Mouse (Mus musculus) lung, postnatal 0 days (tissue): ENCODE data around the gene Lonp2. TPM values are rescaled to one million over a fixed set of nuclear protein-coding genes. Genes with fewer than 3 reads are reported as not detected.

Experiments
- ATAC-seq: fragments of 200-750 bp; cut with Nextera tagmentation; 2 replicates; pipeline ENCODE4 v1.8.0; 2017; ENCODE audit warnings: moderate library complexity
- DNase-seq: peaks from one replicate; pipeline ENCODE4 v3.0.0-alpha.2; 2016; ENCODE audit warnings: low spot score
- H3K27ac ChIP-seq: fragments of 300-500 bp; sonication (generic); 2 replicates; pipeline ENCODE4 v1.5.1; 2014; ENCODE audit warnings: antibody characterized with exemption, mild to moderate bottlenecking, low read length, mixed read lengths
- H3K27me3 ChIP-seq: fragments of 300-500 bp; sonication (generic); replicated peaks from 2 replicates; pipeline ENCODE4 v1.6.1; 2014; ENCODE audit warnings: low read length, mixed read lengths; ENCODE audit not compliant: insufficient read depth
- H3K36me3 ChIP-seq: fragments of 300-500 bp; sonication (generic); 2 replicates; pipeline ENCODE4 v1.6.1; 2014; ENCODE audit warnings: low read length, mixed read lengths; ENCODE audit not compliant: insufficient read depth
- H3K4me1 ChIP-seq: fragments of 300-500 bp; sonication (generic); 2 replicates; pipeline ENCODE4 v1.6.1; 2014; ENCODE audit warnings: antibody characterized with exemption, low read depth, low read length, mixed read lengths; ENCODE audit not compliant: insufficient read depth
- H3K4me2 ChIP-seq: fragments of 300-500 bp; sonication (generic); replicated peaks from 2 replicates; pipeline ENCODE4 v1.6.1; 2014; ENCODE audit warnings: low read depth, mild to moderate bottlenecking, low read length, moderate library complexity, mixed read lengths
- H3K4me3 ChIP-seq: fragments of 300-500 bp; sonication (generic); 2 replicates; pipeline ENCODE4 v1.5.1; 2014; ENCODE audit warnings: low read depth, low read length
- H3K9ac ChIP-seq: fragments of 300-500 bp; sonication (generic); replicated peaks from 2 replicates; pipeline ENCODE4 v1.6.1; 2014; ENCODE audit warnings: low read depth, mild to moderate bottlenecking
- H3K9me3 ChIP-seq: fragments of 300-500 bp; sonication (generic); 2 replicates; pipeline ENCODE4 v1.6.1; 2016; ENCODE audit warnings: low read length, mixed read lengths
- CTCF ChIP-seq: IDR thresholded peaks from 2 replicates; pipeline ENCODE4 v1.5.1; 2016; ENCODE audit warnings: antibody characterized with exemption, mild to moderate bottlenecking
- EP300 ChIP-seq: IDR thresholded peaks from 2 replicates; pipeline ENCODE4 v1.6.1; 2016; ENCODE audit warnings: antibody characterized with exemption, mild to moderate bottlenecking, control low read depth
- WGBS: fragments of 180-500 bp; shearing (Covaris S2); extraction: QIAGEN DNeasy Blood & Tissue Kit; methylation state at CpG from one replicate; pipeline ENCODE4 v1.1.7; 2014; 5-methylcytosine and 5-hydroxymethylcytosine counted together
- polyA plus RNA-seq: library from polyadenylated mRNA; unstranded; fragments of >200 nt; fragmentation: Nextera tagmentation; extraction: Ambion mirVana; gene quantifications from 2 replicates; pipeline ENCODE4 v1.2.1, GENCODE M21; 2015

Gene Lonp2
- polyA plus RNA-seq, 1 experiment from 2014 or later, result 37.9 TPM

GRCm38 (mm10) chr8:86594159-86594796 lies 29.6 kb upstream of the Lonp2 start:
- Histone ChIP-seq H3K9me3 (no peaks in the 10 kb centered on the region), H3K4me2 (no peak overlapping the region), H3K4me3 (no peak overlapping the region), H3K27me3 (no peaks in the 10 kb centered on the region), H3K36me3 (no peaks in the 10 kb centered on the region), H3K9ac (no peak overlapping the region), H3K27ac (no peak overlapping the region), H3K4me1 (no peaks in the 10 kb centered on the region)
- no peak for ATAC-seq
- WGBS, result 51% methylated on average over 3 of the region's 3 CpGs
- TF ChIP-seq EP300, result no peak
- no peak for TF ChIP-seq CTCF
- DNase-seq, result no peak

GRCm38 (mm10) chr8:86595671-86596070 lies 28.2 kb upstream of the Lonp2 start:
- Histone ChIP-seq H3K9ac (no peak overlapping the region), H3K9me3 (no peaks in the 10 kb centered on the region), H3K4me3 (no peak overlapping the region), H3K27ac (no peak overlapping the region), H3K36me3 (no peaks in the 10 kb centered on the region), H3K4me2 (no peak overlapping the region), H3K4me1 (no peaks in the 10 kb centered on the region), H3K27me3 (no peaks in the 10 kb centered on the region)
- TF ChIP-seq CTCF, result no peak
- no peak for TF ChIP-seq EP300
- no peak for ATAC-seq
- 71% methylated on average over 5 of the region's 5 CpGs for WGBS
- no peak for DNase-seq

GRCm38 (mm10) chr8:86597681-86598080 lies 26.2 kb upstream of the Lonp2 start:
- DNase-seq (no peak), ATAC-seq (no peak)
- Histone ChIP-seq H3K27ac (no peak overlapping the region), H3K4me3 (no peak overlapping the region), H3K36me3 (no peaks in the 10 kb centered on the region), H3K27me3 (no peaks in the 10 kb centered on the region), H3K9me3 (no peaks in the 10 kb centered on the region), H3K4me1 (no peaks in the 10 kb centered on the region), H3K9ac (no peak overlapping the region), H3K4me2 (no peak overlapping the region)
- no peak for TF ChIP-seq CTCF
- TF ChIP-seq EP300, result no peak
- 83% methylated on average over 7 of the region's 7 CpGs for WGBS

- H3K9me3 ChIP-seq, result no peaks in the 10 kb centered on the region
- DNase-seq, result peak; percentile 24
- ATAC-seq, result no peak
- TF ChIP-seq CTCF, result no peak
- no peak for TF ChIP-seq EP300
- WGBS, result 70% methylated on average over 6 of the region's 6 CpGs
- H3K4me2 ChIP-seq, result no peak overlapping the region
- H3K4me1 ChIP-seq, result no peaks in the 10 kb centered on the region
- H3K9ac ChIP-seq, result no peak overlapping the region
- H3K27ac ChIP-seq, result no peak overlapping the region
- H3K36me3 ChIP-seq, result no peaks in the 10 kb centered on the region
- H3K4me3 ChIP-seq, result no peak overlapping the region
- no peaks in the 10 kb centered on the region for H3K27me3 ChIP-seq
Measured at GRCm38 (mm10) chr8:86599299-86599698, 24.5 kb upstream of the Lonp2 start.

- TF ChIP-seq EP300, result no peak
- TF ChIP-seq CTCF, result no peak
- Histone ChIP-seq H3K27ac (no peak overlapping the region), H3K36me3 (no peaks in the 10 kb centered on the region), H3K9me3 (no peaks in the 10 kb centered on the region), H3K4me2 (no peak overlapping the region), H3K27me3 (no peaks in the 10 kb centered on the region), H3K4me3 (no peak overlapping the region), H3K9ac (no peak overlapping the region), H3K4me1 (no peaks in the 10 kb centered on the region)
- no peak for ATAC-seq
- 61% methylated on average over 3 of the region's 3 CpGs for WGBS
- DNase-seq, result no peak
Measured at GRCm38 (mm10) chr8:86600311-86600710, 23.5 kb upstream of the Lonp2 start.

- ATAC-seq, result no peak
- no peak overlapping the region for H3K27ac ChIP-seq
- no peaks in the 10 kb centered on the region for H3K27me3 ChIP-seq
- H3K9ac ChIP-seq, result no peak overlapping the region
- TF ChIP-seq CTCF (no peak), EP300 (no peak)
- no peaks in the 10 kb centered on the region for H3K9me3 ChIP-seq
- WGBS, result 65% methylated on average over 2 of the region's 2 CpGs
- no peak overlapping the region for H3K4me3 ChIP-seq
- DNase-seq, result no peak
- no peaks in the 10 kb centered on the region for H3K4me1 ChIP-seq
- H3K4me2 ChIP-seq, result no peak overlapping the region
- no peaks in the 10 kb centered on the region for H3K36me3 ChIP-seq
Measured at GRCm38 (mm10) chr8:86603174-86603573, 20.7 kb upstream of the Lonp2 start.

GRCm38 (mm10) chr8:86604676-86605075 lies 19.2 kb upstream of the Lonp2 start:
- H3K27me3 ChIP-seq, result no peaks in the 10 kb centered on the region
- H3K9ac ChIP-seq, result no peak overlapping the region
- H3K36me3 ChIP-seq, result no peaks in the 10 kb centered on the region
- WGBS, result 62% methylated on average over 3 of the region's 3 CpGs
- no peaks in the 10 kb centered on the region for H3K4me1 ChIP-seq
- TF ChIP-seq EP300 (no peak), CTCF (no peak)
- no peak overlapping the region for H3K4me3 ChIP-seq
- no peak overlapping the region for H3K4me2 ChIP-seq
- DNase-seq (no peak), ATAC-seq (no peak)
- no peak overlapping the region for H3K27ac ChIP-seq
- H3K9me3 ChIP-seq, result no peaks in the 10 kb centered on the region
